Mouse (Mus musculus) forebrain, postnatal 0 days (tissue): Measurements from ENCODE around the gene Hs6st1. TPM values are rescaled to one million over a fixed set of nuclear protein-coding genes. Genes with fewer than 3 reads are reported as not detected.

Experiments
- ATAC-seq: fragments of 200-750 bp; cut with Nextera tagmentation; 2 replicates; pipeline ENCODE4 v1.8.0; 2017; ENCODE audit warnings: mild to moderate bottlenecking, moderate library complexity
- DNase-seq: peaks from one replicate; pipeline ENCODE4 v3.0.0-alpha.2; 2015
- H3K27ac ChIP-seq: fragments of 300-500 bp; sonication (generic); 2 replicates; pipeline ENCODE4 v1.5.1; 2014; ENCODE audit warnings: low read depth, mild to moderate bottlenecking, antibody characterized with exemption, low read length, moderate library complexity, mixed read lengths
- H3K27me3 ChIP-seq: fragments of 300-500 bp; sonication (generic); 2 replicates; pipeline ENCODE4 v1.6.1; 2014; ENCODE audit warnings: mild to moderate bottlenecking, low read length, mixed read lengths; ENCODE audit not compliant: insufficient read depth
- H3K36me3 ChIP-seq: fragments of 300-500 bp; sonication (generic); 2 replicates; pipeline ENCODE4 v1.6.1; 2014; ENCODE audit warnings: mild to moderate bottlenecking, moderate library complexity; ENCODE audit not compliant: insufficient read depth
- H3K4me1 ChIP-seq: fragments of 300-500 bp; sonication (generic); 2 replicates; pipeline ENCODE4 v1.6.1; 2014; ENCODE audit warnings: antibody characterized with exemption; ENCODE audit not compliant: insufficient read depth
- H3K4me2 ChIP-seq: fragments of 300-500 bp; sonication (generic); 2 replicates; pipeline ENCODE4 v1.6.1; 2014; ENCODE audit warnings: low read depth, mild to moderate bottlenecking, moderate library complexity
- H3K4me3 ChIP-seq: fragments of 300-500 bp; sonication (generic); 2 replicates; pipeline ENCODE4 v1.5.1; 2014; ENCODE audit warnings: low read depth, low read length, mixed read lengths
- H3K9ac ChIP-seq: fragments of 300-500 bp; sonication (generic); 2 replicates; pipeline ENCODE4 v1.6.1; 2014; ENCODE audit warnings: mild to moderate bottlenecking
- H3K9me3 ChIP-seq: fragments of 300-500 bp; sonication (generic); 2 replicates; pipeline ENCODE4 v1.6.1; 2016; ENCODE audit warnings: low read length
- CTCF ChIP-seq: sonication (generic); IDR thresholded peaks from 2 replicates; pipeline ENCODE4 v1.5.1; 2016; ENCODE audit warnings: antibody characterized with exemption, control low read depth, low read depth
- WGBS: fragments of 180-500 bp; shearing (Covaris S2); extraction: QIAGEN DNeasy Blood & Tissue Kit; methylation state at CpG from one replicate; pipeline ENCODE4 v1.1.7; 2014; 5-methylcytosine and 5-hydroxymethylcytosine counted together
- polyA plus RNA-seq: library from polyadenylated mRNA; unstranded; fragments of >200 nt; fragmentation: Nextera tagmentation; extraction: Ambion mirVana; gene quantifications from 2 replicates; pipeline ENCODE4 v1.2.1, GENCODE M21; 2015
- total RNA-seq: library from RNA; depleted of rRNA; stranded (reverse); fragments of >200 nt; gene quantifications from 2 replicates; pipeline ENCODE4 v1.2.3, GENCODE M21; 2014

The Hs6st1 gene
- total and polyA plus RNA-seq, 2 experiments from 2014 or later = 16.6 to 61.1 TPM

DNA sequence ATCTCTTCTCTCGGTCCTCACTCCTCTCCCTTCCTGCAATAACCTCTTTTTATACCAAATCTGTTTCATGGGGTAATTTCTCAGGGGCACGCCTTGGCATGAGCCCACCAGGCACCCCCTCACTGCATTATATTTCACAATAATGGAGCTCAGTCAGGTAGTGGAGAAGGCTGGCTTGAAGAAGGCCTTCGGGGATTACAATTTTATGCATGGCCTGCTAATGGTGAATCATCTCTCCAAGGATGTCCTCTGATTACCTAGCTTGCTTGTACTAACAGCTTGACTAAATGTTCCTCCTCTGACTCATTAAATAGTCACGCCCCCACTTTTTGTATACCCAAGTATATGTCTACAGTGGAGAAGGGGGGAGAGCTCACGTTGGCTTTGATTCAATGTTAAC lies 48.3 kb downstream of the Hs6st1 start:
- no peaks in the 10 kb centered on the region for H3K27me3 ChIP-seq
- TF ChIP-seq CTCF = no peak
- no peak for DNase-seq
- H3K9ac ChIP-seq = no peak overlapping the region
- no peak for ATAC-seq
- no peak overlapping the region for H3K4me2 ChIP-seq
- no peaks in the 10 kb centered on the region for H3K9me3 ChIP-seq
- no peak overlapping the region for H3K4me3 ChIP-seq
- H3K4me1 ChIP-seq = no peaks in the 10 kb centered on the region
- no peak overlapping the region for H3K27ac ChIP-seq
- H3K36me3 ChIP-seq = no peaks in the 10 kb centered on the region
- 81% methylated on average over 5 of the region's 5 CpGs for WGBS

DNA sequence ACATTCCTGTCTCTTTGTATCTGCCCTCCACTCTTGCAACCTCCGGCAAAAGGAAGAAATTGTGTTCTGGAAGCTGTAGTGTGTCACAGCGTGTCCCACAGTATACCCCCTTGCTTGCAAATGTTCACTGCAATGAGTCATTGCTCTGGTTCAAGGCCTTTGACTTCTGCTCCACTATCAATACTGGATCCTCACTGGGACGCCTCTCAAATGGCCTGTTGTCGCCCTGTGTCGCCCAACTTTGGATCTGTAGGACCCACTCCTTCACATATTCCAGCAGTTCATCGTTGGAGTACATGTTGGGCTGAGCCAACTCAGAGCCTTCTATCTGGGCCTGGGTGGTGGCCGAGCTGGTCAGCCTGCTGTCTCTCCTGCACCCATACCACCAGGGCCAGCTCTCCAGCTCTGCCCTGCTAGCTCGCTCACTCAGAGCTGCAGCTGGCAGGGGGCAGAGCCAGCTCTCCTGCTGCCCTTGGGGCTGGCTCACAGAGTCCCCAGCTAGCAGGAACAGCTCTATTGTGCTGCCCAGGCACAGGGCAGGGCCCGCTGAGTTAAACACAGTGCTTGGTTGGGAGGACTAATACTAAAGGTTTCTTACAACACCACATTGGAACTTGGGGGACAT lies 50.0 kb downstream of the Hs6st1 start:
- no peaks in the 10 kb centered on the region for H3K27me3 ChIP-seq
- DNase-seq (no peak), ATAC-seq (no peak)
- no peak overlapping the region for H3K9ac ChIP-seq
- no peaks in the 10 kb centered on the region for H3K4me1 ChIP-seq
- H3K36me3 ChIP-seq = no peaks in the 10 kb centered on the region
- no peak overlapping the region for H3K4me3 ChIP-seq
- no peak overlapping the region for H3K4me2 ChIP-seq
- H3K9me3 ChIP-seq = no peaks in the 10 kb centered on the region
- TF ChIP-seq CTCF = no peak
- 72% methylated on average over 9 of the region's 9 CpGs for WGBS
- no peak overlapping the region for H3K27ac ChIP-seq

DNA sequence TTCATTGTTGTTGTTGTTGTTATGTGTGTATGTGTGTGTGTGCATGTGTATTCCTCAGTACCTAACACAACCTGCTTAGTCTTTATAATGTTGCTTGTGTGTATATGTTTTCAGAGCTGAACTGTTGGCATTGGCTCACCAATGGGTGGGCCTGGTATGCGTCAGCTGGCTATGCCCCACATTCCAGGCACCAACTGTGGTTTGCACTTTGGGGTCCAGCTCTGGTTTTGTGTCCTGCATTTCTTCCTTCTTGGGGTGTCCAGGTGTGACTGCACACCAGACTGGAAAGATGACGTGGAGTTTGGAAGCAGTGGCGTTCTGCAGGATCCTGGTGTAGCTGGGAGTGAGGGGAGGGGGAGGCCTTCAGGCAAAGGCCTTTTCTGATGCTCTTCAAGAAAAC lies 50.8 kb downstream of the Hs6st1 start:
- H3K36me3 ChIP-seq = no peaks in the 10 kb centered on the region
- no peaks in the 10 kb centered on the region for H3K27me3 ChIP-seq
- no peak for TF ChIP-seq CTCF
- DNase-seq (no peak), ATAC-seq (no peak)
- H3K27ac ChIP-seq = no peak overlapping the region
- H3K4me1 ChIP-seq = no peaks in the 10 kb centered on the region
- WGBS = 90% methylated on average over 3 of the region's 3 CpGs
- no peak overlapping the region for H3K4me2 ChIP-seq
- H3K9me3 ChIP-seq = no peaks in the 10 kb centered on the region
- H3K9ac ChIP-seq = no peak overlapping the region
- no peak overlapping the region for H3K4me3 ChIP-seq

DNA sequence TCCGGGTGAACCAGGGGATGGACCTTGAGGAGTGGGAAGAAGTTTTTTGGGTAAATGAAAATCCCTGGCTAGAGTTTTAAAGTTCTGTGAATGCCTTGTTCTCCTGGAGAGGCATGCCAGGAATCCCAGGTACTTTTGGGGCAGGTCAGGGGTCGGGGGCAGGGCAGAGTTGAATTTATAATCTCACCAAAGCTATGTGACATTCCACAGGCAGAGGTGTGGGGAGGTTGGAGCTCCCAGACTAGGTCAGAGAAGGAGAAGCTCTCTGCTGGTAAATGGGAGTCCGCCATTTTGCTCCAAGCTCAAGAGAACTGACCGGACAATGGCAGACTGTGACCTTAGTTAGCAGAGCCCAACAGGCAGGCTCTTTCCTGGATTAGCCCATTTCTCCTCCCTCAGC lies 51.2 kb downstream of the Hs6st1 start:
- Histone ChIP-seq H3K27ac (no peak overlapping the region), H3K27me3 (no peaks in the 10 kb centered on the region), H3K4me1 (no peaks in the 10 kb centered on the region), H3K9ac (no peak overlapping the region), H3K9me3 (no peaks in the 10 kb centered on the region), H3K4me2 (no peak overlapping the region), H3K36me3 (no peaks in the 10 kb centered on the region), H3K4me3 (no peak overlapping the region)
- ATAC-seq (no peak), DNase-seq (no peak)
- WGBS = 84% methylated on average over 4 of the region's 4 CpGs
- TF ChIP-seq CTCF = no peak

DNA sequence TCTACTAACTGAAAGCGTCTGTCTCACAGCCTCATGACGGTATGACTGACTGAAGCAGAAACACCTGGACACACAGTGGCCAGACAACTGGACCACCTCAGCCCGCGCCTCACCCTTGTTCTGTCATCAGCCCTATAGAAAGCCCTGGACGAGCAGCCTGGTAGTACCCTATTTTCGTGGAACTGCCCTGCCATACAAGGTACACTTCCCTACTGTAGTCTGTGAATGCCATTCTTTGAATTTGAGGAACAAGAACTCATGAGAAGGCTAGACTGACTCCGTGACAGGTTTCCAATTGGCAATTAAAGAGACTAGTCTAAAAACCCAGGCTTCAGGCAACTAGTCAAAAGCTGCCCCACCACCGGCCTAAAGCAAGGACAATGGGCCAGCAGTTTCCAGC lies 53.0 kb downstream of the Hs6st1 start:
- TF ChIP-seq CTCF = no peak
- no peak overlapping the region for H3K4me3 ChIP-seq
- no peak overlapping the region for H3K9ac ChIP-seq
- H3K4me2 ChIP-seq = no peak overlapping the region
- H3K4me1 ChIP-seq = no peaks in the 10 kb centered on the region
- no peaks in the 10 kb centered on the region for H3K27me3 ChIP-seq
- DNase-seq (no peak), ATAC-seq (no peak)
- H3K27ac ChIP-seq = no peak overlapping the region
- 73% methylated on average over 8 of the region's 8 CpGs for WGBS
- no peaks in the 10 kb centered on the region for H3K36me3 ChIP-seq
- H3K9me3 ChIP-seq = no peaks in the 10 kb centered on the region

DNA sequence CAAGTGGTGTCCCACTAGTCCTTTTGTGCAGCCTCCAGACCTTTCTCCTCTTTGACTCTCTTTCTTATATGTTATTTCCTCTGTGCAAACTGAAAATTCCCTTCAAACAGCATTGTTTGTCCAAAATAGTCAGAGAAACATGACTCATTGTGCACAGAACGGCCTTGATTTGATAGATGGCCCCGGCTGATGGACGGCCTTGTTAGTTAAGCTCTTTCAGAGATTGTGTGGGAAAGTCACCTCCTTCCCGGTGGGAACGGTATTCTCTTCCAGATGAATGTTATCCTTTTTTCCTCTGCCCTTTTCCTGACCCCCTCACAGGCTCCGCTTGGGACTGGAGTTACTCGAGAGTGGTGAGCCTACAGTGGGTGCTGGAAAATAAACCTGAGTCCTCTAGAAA lies 56.9 kb downstream of the Hs6st1 start:
- Histone ChIP-seq H3K4me1 (no peaks in the 10 kb centered on the region), H3K4me3 (no peak overlapping the region), H3K27me3 (no peaks in the 10 kb centered on the region), H3K4me2 (no peak overlapping the region), H3K36me3 (no peaks in the 10 kb centered on the region), H3K9ac (no peak overlapping the region), H3K27ac (no peak overlapping the region), H3K9me3 (no peaks in the 10 kb centered on the region)
- DNase-seq = no peak
- ATAC-seq = no peak
- WGBS = 79% methylated on average over 7 of the region's 7 CpGs
- TF ChIP-seq CTCF = no peak

DNA sequence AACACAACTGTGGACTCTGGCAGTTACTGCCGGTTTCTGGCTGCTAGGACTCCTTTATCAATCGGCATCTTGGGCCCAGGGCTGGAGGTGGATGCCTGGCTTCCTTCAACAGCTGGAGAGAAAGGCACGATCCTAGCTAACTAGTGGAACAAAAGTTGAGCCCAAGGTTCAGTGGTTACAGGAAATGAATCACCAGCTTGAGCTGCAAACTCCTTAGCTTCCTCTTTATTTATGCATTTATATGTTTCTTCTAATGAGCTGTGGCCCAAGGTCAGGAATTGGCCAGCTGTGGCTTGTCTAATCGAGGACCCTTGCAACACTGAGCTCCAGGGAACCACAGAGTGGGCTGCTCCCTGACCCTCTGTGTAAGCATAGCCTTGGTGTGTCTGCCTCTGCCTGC lies 60.9 kb downstream of the Hs6st1 start:
- no peak overlapping the region for H3K27ac ChIP-seq
- DNase-seq = no peak
- no peak for TF ChIP-seq CTCF
- H3K4me2 ChIP-seq = no peak overlapping the region
- H3K4me3 ChIP-seq = no peak overlapping the region
- no peak for ATAC-seq
- 68% methylated on average over 4 of the region's 4 CpGs for whole genome bisulfite sequencing
- H3K9me3 ChIP-seq = no peaks in the 10 kb centered on the region
- H3K4me1 ChIP-seq = no peaks in the 10 kb centered on the region
- no peaks in the 10 kb centered on the region for H3K27me3 ChIP-seq
- H3K9ac ChIP-seq = no peak overlapping the region
- no peaks in the 10 kb centered on the region for H3K36me3 ChIP-seq

DNA sequence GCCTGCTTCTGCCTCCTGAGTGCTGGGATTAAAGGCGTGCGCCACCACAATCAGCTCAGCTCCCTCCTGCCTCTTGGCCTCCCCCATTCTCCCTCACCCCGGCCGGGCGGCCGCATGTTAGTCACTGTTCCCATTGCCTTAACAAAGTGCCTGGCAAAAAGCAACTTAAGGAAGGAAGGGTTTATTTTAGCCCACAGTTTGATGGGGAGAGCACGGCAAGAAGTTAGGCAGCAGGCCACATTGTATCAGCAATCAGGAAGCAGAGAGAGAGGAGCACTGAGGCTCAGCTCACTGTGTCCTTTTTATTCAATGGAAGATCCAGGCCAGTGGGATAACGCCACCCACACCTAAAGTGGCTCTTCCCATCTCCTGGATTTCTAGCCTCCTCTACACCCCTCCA lies 61.7 kb downstream of the Hs6st1 start:
- no peak for TF ChIP-seq CTCF
- Histone ChIP-seq H3K4me1 (no peaks in the 10 kb centered on the region), H3K4me3 (no peak overlapping the region), H3K27me3 (no peaks in the 10 kb centered on the region), H3K9me3 (no peaks in the 10 kb centered on the region), H3K9ac (no peak overlapping the region), H3K36me3 (no peaks in the 10 kb centered on the region), H3K4me2 (no peak overlapping the region), H3K27ac (no peak overlapping the region)
- DNase-seq = no peak
- WGBS = 90% methylated on average over 8 of the region's 8 CpGs
- ATAC-seq = no peak
